Mouse (Mus musculus) heart, adult 2 months (tissue): ENCODE data around the gene Stpg2. TPM values are rescaled to one million over a fixed set of nuclear protein-coding genes. Genes with fewer than 3 reads are reported as not detected.

Experiments used
- DNase-seq, 2 experiments: peaks; one replicate each; pipeline ENCODE4 v3.0.0; 2021
- H3K27ac ChIP-seq: fragments of 200-600 bp; 2 replicates; pipeline ENCODE4 v1.8.1; 2022
- H3K27me3 ChIP-seq: fragments of 200-500 bp; 2 replicates; pipeline ENCODE4 v1.6.1; 2012; ENCODE audit warnings: mild to moderate bottlenecking, low read length, inconsistent platforms, mixed read lengths; ENCODE audit not compliant: control insufficient read depth, insufficient read depth
- H3K36me3 ChIP-seq: fragments of 200-500 bp; 2 replicates; pipeline ENCODE4 v1.6.1; 2012; ENCODE audit warnings: low read length, inconsistent platforms; ENCODE audit not compliant: control insufficient read depth, insufficient read depth
- H3K4me1 ChIP-seq: fragments of 200-500 bp; 2 replicates; pipeline ENCODE4 v1.6.1; 2011; ENCODE audit warnings: low read length; ENCODE audit not compliant: control insufficient read depth, insufficient read depth
- H3K4me3 ChIP-seq: fragments of 200-600 bp; 2 replicates; pipeline ENCODE4 v1.8.1; 2022
- H3K79me2 ChIP-seq: fragments of 200-500 bp; replicated peaks from 2 replicates; pipeline ENCODE4 v1.6.1; 2012; ENCODE audit warnings: mild to moderate bottlenecking, inconsistent platforms, low read length, moderate library complexity, mixed read lengths; ENCODE audit not compliant: control insufficient read depth, insufficient read depth
- H3K9ac ChIP-seq: fragments of 200-500 bp; 2 replicates; pipeline ENCODE4 v1.6.1; 2012; ENCODE audit warnings: low read depth, mild to moderate bottlenecking, control low read depth, inconsistent platforms, low read length, mixed read lengths
- CTCF ChIP-seq: fragments of 200-600 bp; IDR thresholded peaks from 2 replicates; pipeline ENCODE4 v1.8.1; 2022; ENCODE audit warnings: antibody characterized with exemption, mild to moderate bottlenecking, moderate library complexity
- EP300 ChIP-seq: fragments of 200-500 bp; IDR thresholded peaks from 2 replicates; pipeline ENCODE4 v1.6.1; 2011; ENCODE audit warnings: low read depth, low read length, control low read depth; ENCODE audit not compliant: insufficient read depth
- POLR2A ChIP-seq: fragments of 200-500 bp; IDR thresholded peaks from 2 replicates; pipeline ENCODE4 v1.6.1; 2011; ENCODE audit warnings: mild to moderate bottlenecking, low read depth, low read length, control low read depth; ENCODE audit not compliant: insufficient read depth
- WGBS: fragments of 180-500 bp; shearing (Covaris S2); methylation state at CpG from one replicate; pipeline ENCODE4 v1.1.7; 2018; 5-methylcytosine and 5-hydroxymethylcytosine counted together
- intact Hi-C: fragments of 180-260 bp; cut with DNase I; formaldehyde crosslinking; loops from one replicate; pipeline ENCODE4 v1.15.1; 2025
- long read RNA-seq: library from polyadenylated mRNA; stranded (forward); transcript quantifications from one replicate; pipeline ENCODE4 v2.0.0, GENCODE M21; 2021
- polyA plus RNA-seq: library from polyadenylated mRNA; depleted of rRNA; stranded (reverse); fragments of >200 nt; gene quantifications from 2 replicates; pipeline ENCODE4 v1.2.3, GENCODE M21; 2012; rRNA removed
- total RNA-seq, 2 experiments: library from RNA; stranded (reverse); gene quantifications; 2 replicates each; pipeline ENCODE4 v1.2.3; 2021

Gene Stpg2
- total RNA-seq = not detected
- not detected in 2 replicates for polyA plus RNA-seq
- long read RNA-seq = 0 reads

DNA sequence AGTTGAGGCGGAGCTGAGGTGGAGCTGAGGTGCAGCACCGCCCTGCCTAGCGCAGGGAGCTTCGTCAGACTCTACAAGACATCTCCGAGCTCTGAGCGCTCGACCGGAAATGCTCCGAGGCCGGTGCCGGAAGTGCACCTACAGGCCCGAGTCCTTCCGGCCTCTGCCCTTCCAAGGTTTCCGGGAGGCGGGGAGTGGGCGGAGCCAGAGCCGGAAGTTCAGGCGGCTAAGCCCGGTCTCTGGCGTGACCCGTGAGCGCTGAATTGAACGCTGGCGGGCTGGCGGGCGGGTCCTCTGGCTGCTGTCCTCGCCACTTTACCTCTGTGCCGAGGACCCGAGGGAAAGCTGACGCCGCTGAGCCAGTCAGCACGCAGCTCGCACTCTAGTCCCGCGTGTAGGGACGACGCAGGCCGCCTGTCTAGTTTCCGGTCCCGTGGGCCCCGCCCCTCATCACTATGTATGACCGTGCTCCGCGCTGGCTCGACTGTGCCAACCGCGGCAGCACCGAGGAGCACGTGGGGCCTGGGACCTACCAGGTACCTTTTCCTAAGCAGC is at the start of gene Stpg2:
Stpg2 (plus strand) TSS at position 251 of the 555 bp plus-strand sequence.
- peak within 1 kb of the TSS; percentile 60 for H3K9ac ChIP-seq
- peak within 1 kb of the TSS; percentile 68 for H3K4me3 ChIP-seq
- H3K27ac ChIP-seq = peak within 1 kb of the TSS; percentile 66
- intact Hi-C loops = no loop called here
- no peaks in the 10 kb centered on the region for H3K27me3 ChIP-seq
- H3K79me2 ChIP-seq = no peaks in the 10 kb centered on the region
- peak; percentile 36; the same call in 1 of the 2 replicates for TF ChIP-seq POLR2A
- peak; percentile 30 for TF ChIP-seq CTCF
- no peak for TF ChIP-seq EP300
- no peaks in the 10 kb centered on the region for H3K36me3 ChIP-seq
- DNase-seq = peak; percentile 87 to 90
- WGBS = 1% methylated on average over 48 of the region's 49 CpGs
- H3K4me1 ChIP-seq = no peaks in the 10 kb centered on the region

DNA sequence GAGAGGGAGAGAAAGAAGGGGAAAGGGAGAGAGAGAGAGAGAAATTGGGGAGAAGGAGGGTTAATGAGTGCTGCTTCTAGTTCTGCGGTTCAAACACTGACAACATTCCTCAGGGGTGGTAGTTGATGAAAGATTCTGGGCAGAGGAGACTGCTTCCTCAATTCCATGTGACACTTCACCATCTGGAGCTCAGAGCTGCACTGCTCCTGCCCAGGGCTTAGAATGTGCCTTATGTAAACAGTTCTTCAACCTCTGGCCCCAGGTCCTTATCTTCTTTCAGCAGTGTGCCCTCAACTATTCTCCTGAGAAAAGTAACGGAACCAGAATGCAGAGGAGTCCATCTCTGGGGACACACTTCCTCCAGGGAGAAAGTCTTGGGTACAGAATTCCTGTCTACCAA is 43.3 kb upstream of the Stpg2 start:
- Histone ChIP-seq H3K27me3 (no peaks in the 10 kb centered on the region), H3K9ac (no peak overlapping the region), H3K4me1 (no peaks in the 10 kb centered on the region), H3K4me3 (no peak overlapping the region), H3K36me3 (no peaks in the 10 kb centered on the region), H3K27ac (no peak overlapping the region), H3K79me2 (no peaks in the 10 kb centered on the region)
- 22% methylated on average over 2 of the region's 2 CpGs for WGBS
- TF ChIP-seq POLR2A (no peak), EP300 (no peak), CTCF (no peak)
- no peak for DNase-seq
- intact Hi-C loops = no loop called here

DNA sequence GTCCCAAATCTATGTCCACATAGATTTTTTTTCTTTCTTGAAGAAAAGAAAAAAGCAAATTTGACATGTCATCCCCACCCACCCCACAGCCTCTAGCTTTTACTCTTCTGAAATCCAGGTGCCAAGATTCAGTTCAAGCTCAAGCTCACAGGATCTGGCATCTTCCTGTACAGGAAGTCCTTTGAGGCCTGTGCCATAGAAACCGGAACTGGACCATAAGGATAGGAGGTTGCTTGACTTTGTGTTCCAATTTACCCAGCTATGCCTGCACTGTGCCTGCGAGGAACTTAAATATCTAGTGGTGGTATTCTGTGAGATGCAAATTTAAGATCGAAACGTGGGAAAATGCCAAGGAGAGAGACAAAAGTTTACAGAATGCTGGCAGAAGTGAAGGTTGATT is 42.8 kb upstream of the Stpg2 start:
- Histone ChIP-seq H3K4me3 (no peak overlapping the region), H3K36me3 (no peaks in the 10 kb centered on the region), H3K27me3 (no peaks in the 10 kb centered on the region), H3K9ac (no peak overlapping the region), H3K27ac (no peak overlapping the region), H3K79me2 (no peaks in the 10 kb centered on the region), H3K4me1 (no peaks in the 10 kb centered on the region)
- DNase-seq = no peak
- intact Hi-C loops = no loop called here
- no peak for TF ChIP-seq POLR2A
- TF ChIP-seq EP300 = no peak
- no peak for TF ChIP-seq CTCF
- 67% methylated on average over 4 of the region's 4 CpGs for WGBS

DNA sequence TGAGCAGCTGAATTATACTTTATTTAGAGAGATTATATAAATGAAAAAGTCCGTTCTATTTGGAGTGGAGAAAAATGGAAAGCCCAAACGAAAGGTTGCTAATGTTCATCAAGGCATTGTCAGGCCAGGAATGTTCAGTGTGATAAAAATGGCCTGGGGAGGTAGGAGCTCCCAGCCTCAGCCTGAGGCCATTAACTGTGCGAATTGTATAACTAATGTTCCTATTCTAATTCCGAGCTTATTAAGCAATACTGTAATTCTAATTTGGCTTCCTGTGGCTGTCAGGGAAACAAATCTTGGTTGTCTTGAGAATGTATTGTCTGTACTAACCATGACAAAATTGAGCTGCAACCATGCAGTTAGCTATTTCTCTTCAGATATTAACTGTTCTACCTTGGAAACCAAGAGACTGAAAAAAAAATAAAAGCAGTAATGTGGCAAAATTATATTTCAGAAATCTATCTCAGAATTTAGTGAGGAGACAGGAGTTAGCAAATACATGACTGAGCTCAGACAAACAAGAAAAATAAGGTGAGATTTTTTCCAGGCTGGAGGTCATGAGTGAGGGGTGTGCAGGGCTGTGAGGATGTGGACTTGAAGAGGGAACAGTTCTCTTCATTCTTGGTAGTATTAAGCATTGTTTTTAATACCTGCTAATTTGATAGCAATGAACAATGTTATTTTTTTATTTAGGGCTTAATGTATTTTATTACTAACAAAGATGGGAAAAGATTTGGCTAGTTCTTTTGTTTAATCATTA is 36.8 kb upstream of the Stpg2 start:
- H3K79me2 ChIP-seq = no peaks in the 10 kb centered on the region
- no peak for TF ChIP-seq CTCF
- no peak for TF ChIP-seq EP300
- TF ChIP-seq POLR2A = no peak
- no peak for DNase-seq
- H3K9ac ChIP-seq = no peak overlapping the region
- WGBS = 65% methylated on average over 4 of the region's 4 CpGs
- no peaks in the 10 kb centered on the region for H3K27me3 ChIP-seq
- intact Hi-C loops = no loop called here
- no peaks in the 10 kb centered on the region for H3K4me1 ChIP-seq
- no peaks in the 10 kb centered on the region for H3K36me3 ChIP-seq
- H3K27ac ChIP-seq = no peak overlapping the region
- no peak overlapping the region for H3K4me3 ChIP-seq

DNA sequence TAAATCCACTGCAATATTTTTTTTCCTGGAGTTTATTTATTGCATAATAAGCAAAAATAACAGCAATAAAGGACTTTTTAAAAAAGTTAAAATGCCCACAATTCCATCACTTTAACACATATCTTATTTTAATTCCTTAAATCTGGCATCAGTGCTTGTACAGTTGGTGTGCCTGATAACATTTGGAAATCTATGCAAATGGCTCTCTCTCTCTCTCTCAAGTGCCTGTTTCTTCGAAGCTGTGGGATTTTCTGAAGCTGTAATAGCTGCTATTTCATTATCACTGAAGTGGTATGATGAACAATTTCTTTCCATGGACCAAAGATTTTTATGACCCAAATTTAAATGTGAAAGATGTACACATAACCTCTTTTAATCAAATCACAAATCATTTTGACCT is 35.8 kb upstream of the Stpg2 start:
- no peak for DNase-seq
- TF ChIP-seq POLR2A (no peak), CTCF (no peak), EP300 (no peak)
- no peak overlapping the region for H3K4me3 ChIP-seq
- no peaks in the 10 kb centered on the region for H3K4me1 ChIP-seq
- H3K27ac ChIP-seq = no peak overlapping the region
- intact Hi-C loops = no loop called here
- H3K9ac ChIP-seq = no peak overlapping the region
- H3K36me3 ChIP-seq = no peaks in the 10 kb centered on the region
- H3K27me3 ChIP-seq = no peaks in the 10 kb centered on the region
- no peaks in the 10 kb centered on the region for H3K79me2 ChIP-seq
- 45% methylated on average over 1 of the region's 1 CpGs for WGBS

DNA sequence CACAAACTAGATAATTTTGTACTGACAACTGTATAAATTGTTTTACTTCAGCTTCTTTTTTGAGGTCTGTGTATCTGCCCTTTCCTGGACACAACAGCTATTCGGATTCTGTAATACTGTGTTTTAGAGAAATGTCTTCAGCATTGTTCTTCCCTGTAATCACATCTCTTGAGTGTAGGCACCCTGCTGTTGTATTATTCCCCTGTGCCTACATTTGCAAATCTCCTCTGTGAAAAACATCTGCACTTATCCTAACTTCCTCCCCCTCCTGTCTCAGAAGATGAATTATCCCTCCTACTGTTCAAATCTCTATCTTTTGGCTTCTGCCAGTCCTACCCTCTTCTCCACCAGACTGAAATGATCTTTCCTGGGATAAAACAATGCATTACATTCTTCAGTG is 28.6 kb upstream of the Stpg2 start:
- intact Hi-C loops = no loop called here
- DNase-seq = no peak
- H3K9ac ChIP-seq = no peak overlapping the region
- no peak overlapping the region for H3K4me3 ChIP-seq
- no peaks in the 10 kb centered on the region for H3K79me2 ChIP-seq
- WGBS = 66% methylated on average over 1 of the region's 1 CpGs
- TF ChIP-seq POLR2A (no peak), CTCF (no peak)
- no peaks in the 10 kb centered on the region for H3K27me3 ChIP-seq
- no peaks in the 10 kb centered on the region for H3K36me3 ChIP-seq
- H3K27ac ChIP-seq = no peak overlapping the region
- H3K4me1 ChIP-seq = no peaks in the 10 kb centered on the region
